Mouse (Mus musculus): ENCODE results near the gene Tmed6. TPM values are rescaled to one million over a fixed set of nuclear protein-coding genes. Genes with fewer than 3 reads are reported as not detected.

Tmed6 gene
- not detected for polyA plus RNA-seq (2017; shearing (Covaris generic))

GRCm38 (mm10) chr8:107065511-107066496, at the start of gene Tmed6:
Gene Tmed6, minus strand, starts transcription at chr8:107065644.

GRCm38 (mm10) chr8:107096366-107097036, 31.1 kb upstream of the Tmed6 start, which contains the start of gene Terf2:
Gene Terf2, minus strand, starts transcription at chr8:107096547.

GRCm38 (mm10) chr8:107056076-107056972, 9.1 kb downstream of the Tmed6 start, which contains the start of the genes Cog8 and Nip7:
Gene Cog8, minus strand, starts transcription at chr8:107056689.
Gene Nip7, plus strand, starts transcription at chr8:107056877.

GRCm38 (mm10) chr8:107048061-107048941, 17.1 kb downstream of the Tmed6 start, which contains the start of gene Pdf:
Gene Pdf, minus strand, starts transcription at chr8:107048614.

GRCm38 (mm10) chr8:107030650-107031576, 34.5 kb downstream of the Tmed6 start, which contains the start of gene Vps4a:
Gene Vps4a, plus strand, starts transcription at chr8:107031222.

Other genes starting within 250 kb of the Tmed6 start
- gene Has3, start 195.4 kb downstream of the Tmed6 start, polyA plus RNA-seq (2017; shearing (Covaris generic)) = not detected
- 69.2 TPM for gene Utp4, start 172.0 kb downstream of the Tmed6 start, polyA plus RNA-seq (2017; shearing (Covaris generic))
- 26.7 TPM for gene Sntb2, start 129.9 kb downstream of the Tmed6 start, polyA plus RNA-seq (2017; shearing (Covaris generic))
- gene Vps4a, start 34.4 kb downstream of the Tmed6 start, polyA plus RNA-seq (2017; shearing (Covaris generic)) = 41.7 TPM
- 6.5 TPM for gene Pdf, start 17.0 kb downstream of the Tmed6 start, polyA plus RNA-seq (2017; shearing (Covaris generic))
- gene Cog8, start 9.0 kb downstream of the Tmed6 start, polyA plus RNA-seq (2017; shearing (Covaris generic)) = 43.1 TPM
- gene Nip7, start 8.8 kb downstream of the Tmed6 start, polyA plus RNA-seq (2017; shearing (Covaris generic)) = 46.5 TPM
- 26.1 TPM for gene Terf2, start 30.9 kb upstream of the Tmed6 start, polyA plus RNA-seq (2017; shearing (Covaris generic))
- gene Cyb5b, start 85.0 kb upstream of the Tmed6 start, polyA plus RNA-seq (2017; shearing (Covaris generic)) = 41.5 TPM
- 22.5 TPM for gene Nfat5, start 227.8 kb upstream of the Tmed6 start, polyA plus RNA-seq (2017; shearing (Covaris generic))

Measured in effector memory CD4-positive, alpha-beta T cell, adult 5 months (primary cell).